15 mouse cellular contexts compared by ENCODE assay signal in the genomic region with DNA sequence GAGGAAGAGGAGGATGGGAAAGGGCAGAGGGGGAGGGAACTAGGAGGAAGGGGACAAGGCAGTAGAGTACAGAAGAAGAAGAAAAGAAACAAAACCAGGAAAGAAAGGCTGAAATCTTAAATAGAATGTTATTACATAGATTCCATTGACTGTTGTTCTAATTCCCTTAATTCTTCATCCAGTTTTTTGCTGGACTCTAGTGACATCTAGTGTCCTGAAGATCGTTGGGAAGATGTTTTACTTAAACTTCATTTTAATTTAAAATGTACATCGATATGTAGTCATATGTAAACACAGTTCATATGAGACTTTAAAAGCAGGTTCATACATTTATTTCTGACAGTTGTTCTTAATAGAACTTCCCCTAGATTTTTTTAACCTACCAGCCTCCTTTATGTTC.
DNase-seq lines count a peak whose midpoint lies in the region; ATAC-seq and TF ChIP-seq lines count a peak whose summit lies in the region.
"Had no signal": no experiment of that assay in that cellular context is flagged by ENCODE, and none has a peak within 500 bp of the region (broad histone marks: within the 10 kb centered on the region; RNA-seq: fewer than 3 reads in every experiment).

No protein-coding gene starts in this region.

- H3K27me3 ChIP-seq in cerebellum, adult 2 months (ENCODE audit: control insufficient read depth, insufficient read depth, low read length) = no peaks in the 10 kb centered on the region
- no peaks in the 10 kb centered on the region for H3K27me3 ChIP-seq in hindbrain, embryonic 11.5 days (ENCODE audit: control insufficient read depth, insufficient read depth, low read length)
- H3K27me3 ChIP-seq in hindbrain, embryonic 16.5 days (replicated peaks; ENCODE audit: control insufficient read depth, insufficient read depth, low read length) = no peaks in the 10 kb centered on the region
- H3K27me3 ChIP-seq in midbrain, embryonic 14.5 days (ENCODE audit: control insufficient read depth, insufficient read depth, low read length) = no peaks in the 10 kb centered on the region
- no peaks in the 10 kb centered on the region for H3K27me3 ChIP-seq in midbrain, embryonic 15.5 days (replicated peaks)

- TF ChIP-seq POLR2A in cerebellum, adult 2 months (IDR thresholded peaks at IDR 0.05; ENCODE audit: borderline replicate concordance, insufficient read depth, low read length) = no peak

- H3K4me2 ChIP-seq in hindbrain, embryonic 11.5 days (replicated peaks; ENCODE audit: low read depth, low read length) = no peak overlapping the region
- H3K4me2 ChIP-seq in hindbrain, embryonic 16.5 days (ENCODE audit: low read length) = no peak overlapping the region
- H3K4me2 ChIP-seq in midbrain, embryonic 14.5 days (ENCODE audit: low read length) = no peak overlapping the region
- H3K4me2 ChIP-seq in midbrain, embryonic 15.5 days = no peak overlapping the region
- H3K4me2 ChIP-seq: midbrain, embryonic 11.5 days had no signal

- peak; percentile 12; the same call in 1 of the 2 replicates for TF ChIP-seq CTCF in cerebellum, adult 2 months (IDR thresholded peaks at IDR 0.05; ENCODE audit: borderline replicate concordance, insufficient read depth, low read depth, low read length)

- H3K9me3 ChIP-seq in hindbrain, embryonic 11.5 days (ENCODE audit: control insufficient read depth, low read length) = no peaks in the 10 kb centered on the region
- H3K9me3 ChIP-seq in hindbrain, embryonic 16.5 days (ENCODE audit: control insufficient read depth, low read length) = no peaks in the 10 kb centered on the region
- H3K9me3 ChIP-seq in midbrain, embryonic 14.5 days (ENCODE audit: control insufficient read depth, low read length) = no peaks in the 10 kb centered on the region
- no peaks in the 10 kb centered on the region for H3K9me3 ChIP-seq in midbrain, embryonic 15.5 days
- H3K9me3 ChIP-seq: heart, embryonic 10.5 days had no signal

- no peak overlapping the region for H3K27ac ChIP-seq in cerebellum, adult 2 months (ENCODE audit: insufficient read depth, low read length)
- no peak overlapping the region for H3K27ac ChIP-seq in hindbrain, embryonic 11.5 days (ENCODE audit: low read depth, low read length)
- no peak overlapping the region for H3K27ac ChIP-seq in hindbrain, embryonic 16.5 days (ENCODE audit: low read depth, low read length)
- no peak overlapping the region for H3K27ac ChIP-seq in midbrain, embryonic 14.5 days (replicated peaks; ENCODE audit: low read depth, low read length)
- no peak overlapping the region for H3K27ac ChIP-seq in midbrain, embryonic 15.5 days
- H3K27ac ChIP-seq: heart, embryonic 10.5 days had no signal

- WGBS in cerebellum, adult 2 months = 39% methylated on average over 2 of the region's 2 CpGs
- 72% methylated on average over 2 of the region's 2 CpGs for WGBS in hindbrain, embryonic 11.5 days
- WGBS in hindbrain, embryonic 16.5 days = 49% methylated on average over 2 of the region's 2 CpGs
- WGBS in midbrain, embryonic 14.5 days = 59% methylated on average over 2 of the region's 2 CpGs
- WGBS in midbrain, embryonic 15.5 days = 54% methylated on average over 2 of the region's 2 CpGs

- ATAC-seq in hindbrain, embryonic 11.5 days (ENCODE audit: low FRiP score) = no peak
- no peak for ATAC-seq in hindbrain, embryonic 16.5 days
- no peak for ATAC-seq in midbrain, embryonic 14.5 days (ENCODE audit: low FRiP score, low TSS enrichment)
- ATAC-seq in midbrain, embryonic 15.5 days (replicated peaks) = no peak
- ATAC-seq in granulocyte monocyte progenitor cell, adult 5-6 weeks (replicated peaks; ENCODE audit: poor library complexity, severe bottlenecking) = no peak

- H3K4me1 ChIP-seq in cerebellum, adult 2 months (ENCODE audit: control insufficient read depth, insufficient read depth, low read length) = no peaks in the 10 kb centered on the region
- H3K4me1 ChIP-seq in hindbrain, embryonic 11.5 days (replicated peaks; ENCODE audit: control insufficient read depth, insufficient read depth, low read length) = no peaks in the 10 kb centered on the region
- H3K4me1 ChIP-seq in hindbrain, embryonic 16.5 days (ENCODE audit: control insufficient read depth, insufficient read depth, low read depth, low read length) = no peaks in the 10 kb centered on the region
- no peaks in the 10 kb centered on the region for H3K4me1 ChIP-seq in midbrain, embryonic 14.5 days (ENCODE audit: control insufficient read depth, insufficient read depth, low read length)
- H3K4me1 ChIP-seq in midbrain, embryonic 15.5 days = no peaks in the 10 kb centered on the region
- H3K4me1 ChIP-seq: heart, embryonic 10.5 days had no signal

- no peak overlapping the region for H3K4me3 ChIP-seq in cerebellum, adult 2 months (replicated peaks; ENCODE audit: insufficient read depth, low read depth, low read length)
- no peak overlapping the region for H3K4me3 ChIP-seq in hindbrain, embryonic 11.5 days (ENCODE audit: low read depth, low read length)
- H3K4me3 ChIP-seq in hindbrain, embryonic 16.5 days (ENCODE audit: low read length) = no peak overlapping the region
- H3K4me3 ChIP-seq in midbrain, embryonic 14.5 days (replicated peaks; ENCODE audit: low read depth, low read length) = no peak overlapping the region
- H3K4me3 ChIP-seq in midbrain, embryonic 15.5 days = no peak overlapping the region
- H3K4me3 ChIP-seq: heart, embryonic 10.5 days had no signal

- DNase-seq in cerebellum, adult 2 months = no peak
- no peak for DNase-seq in cerebellum, adult 18-20 months
- DNase-seq in hindbrain, embryonic 11.5 days (ENCODE audit: low spot score) = peak; percentile 20
- DNase-seq in midbrain, embryonic 14.5 days = peak; percentile 76
- DNase-seq in ovary, postnatal 36 days (ENCODE audit: low spot score) = no peak
- DNase-seq: adrenal gland, postnatal 25 days; cerebellum, adult 11 months; kidney, adult 18-20 months; right cerebral cortex, postnatal 4 days; thymus, postnatal 14 days had no signal

- H3K36me3 ChIP-seq in hindbrain, embryonic 11.5 days (ENCODE audit: control insufficient read depth, insufficient read depth, low read length) = no peaks in the 10 kb centered on the region
- H3K36me3 ChIP-seq in hindbrain, embryonic 16.5 days (ENCODE audit: control insufficient read depth, insufficient read depth, low read length) = no peaks in the 10 kb centered on the region
- no peaks in the 10 kb centered on the region for H3K36me3 ChIP-seq in midbrain, embryonic 14.5 days (ENCODE audit: control insufficient read depth, insufficient read depth, low read length)
- no peaks in the 10 kb centered on the region for H3K36me3 ChIP-seq in midbrain, embryonic 15.5 days (replicated peaks)
- H3K36me3 ChIP-seq: heart, embryonic 10.5 days had no signal

- no peak overlapping the region for H3K9ac ChIP-seq in hindbrain, embryonic 11.5 days (ENCODE audit: low read depth, low read length)
- H3K9ac ChIP-seq in hindbrain, embryonic 16.5 days (ENCODE audit: low read depth, low read length) = no peak overlapping the region
- H3K9ac ChIP-seq in midbrain, embryonic 14.5 days (replicated peaks; ENCODE audit: low read length) = no peak overlapping the region
- H3K9ac ChIP-seq in midbrain, embryonic 15.5 days = no peak overlapping the region

Comparison
In these comparisons a context has a peak if more than half of its experiments do, and no peak if none do; other contexts are left out.
1. DNase-seq: peak in hindbrain, embryonic 11.5 days (single experiment) and midbrain, embryonic 14.5 days (single experiment); none in cerebellum, adult 2 months (0 of 2), cerebellum, adult 18-20 months (0 of 2) and ovary, postnatal 36 days (single experiment).